Comparison of ENCODE assay signal across 7 mouse cellular contexts in the genomic region with DNA sequence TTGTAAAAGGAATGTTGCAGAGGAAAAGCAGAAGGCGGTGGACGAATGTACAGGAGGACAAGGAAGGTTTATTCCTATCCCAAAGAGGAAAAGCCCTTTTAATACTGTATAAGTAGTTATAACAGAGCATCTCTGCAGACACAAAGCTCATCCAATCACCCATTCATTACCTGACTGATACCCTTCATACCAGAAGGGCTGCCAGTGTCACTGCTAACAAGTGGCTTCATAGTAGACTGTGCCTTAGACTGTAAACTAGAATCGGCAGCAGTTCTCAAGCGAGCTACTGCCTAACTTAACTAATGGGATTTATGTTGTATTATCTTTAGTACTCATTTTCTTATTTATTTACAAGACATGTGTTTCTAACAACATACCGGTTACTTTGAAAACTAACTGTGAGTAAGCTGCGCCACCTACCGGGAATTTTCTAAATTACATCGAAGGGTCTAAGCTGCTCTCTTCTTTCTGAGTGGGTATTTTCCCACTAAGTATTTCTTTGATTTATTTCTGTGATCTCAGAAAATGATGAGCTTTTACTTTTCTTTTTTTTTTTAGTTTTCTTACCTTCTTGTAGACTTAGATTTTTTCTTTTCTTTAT.
DNase-seq lines count a peak whose midpoint lies in the region; ATAC-seq and TF ChIP-seq lines count a peak whose summit lies in the region.

No protein-coding gene starts in this region.

- no peak overlapping the region for H3K9ac ChIP-seq in liver, adult 2 months (ENCODE audit: low read depth, low read length)
- no peak overlapping the region for H3K9ac ChIP-seq in liver, embryonic 11.5 days (ENCODE audit: low read depth, low read length)
- H3K9ac ChIP-seq in hindbrain, embryonic 14.5 days, result no peak overlapping the region
- H3K9ac ChIP-seq in limb, embryonic 14.5 days (ENCODE audit: low read depth, low read length, severe bottlenecking), result no peak overlapping the region

- TF ChIP-seq POLR2A in liver, adult 2 months (IDR thresholded peaks at IDR 0.05; ENCODE audit: extremely low read depth, insufficient read depth, low read length), result no peak
- no peak for TF ChIP-seq POLR2A in limb, embryonic 14.5 days (IDR thresholded peaks at IDR 0.05; ENCODE audit: borderline replicate concordance, extremely low read depth, insufficient read depth, insufficient read length)

- no peak for ATAC-seq in liver, embryonic 11.5 days (replicated peaks; ENCODE audit: low FRiP score)
- peak; percentile 62; the same call in 1 of the 2 replicates for ATAC-seq in hindbrain, embryonic 14.5 days (ENCODE audit: low FRiP score)
- no peak for ATAC-seq in limb, embryonic 14.5 days (ENCODE audit: low FRiP score, low read depth)

- no peaks in the 10 kb centered on the region for H3K9me3 ChIP-seq in liver, embryonic 11.5 days (ENCODE audit: control insufficient read depth, low read length)
- no peaks in the 10 kb centered on the region for H3K9me3 ChIP-seq in hindbrain, embryonic 14.5 days (ENCODE audit: control insufficient read depth, low read length)
- H3K9me3 ChIP-seq in limb, embryonic 14.5 days (ENCODE audit: control insufficient read depth, low read length), result no peaks in the 10 kb centered on the region

- no peak overlapping the region for H3K27ac ChIP-seq in liver, adult 2 months (replicated peaks; ENCODE audit: insufficient read depth, low read depth, low read length)
- no peak overlapping the region for H3K27ac ChIP-seq in liver, embryonic 11.5 days (ENCODE audit: low read depth, low read length)
- H3K27ac ChIP-seq in hindbrain, embryonic 14.5 days, result no peak overlapping the region
- no peak overlapping the region for H3K27ac ChIP-seq in limb, embryonic 14.5 days (replicated peaks; ENCODE audit: low read depth, low read length)

- no peaks in the 10 kb centered on the region for H3K36me3 ChIP-seq in liver, adult 2 months (ENCODE audit: control insufficient read depth, insufficient read depth, low read length)
- no peaks in the 10 kb centered on the region for H3K36me3 ChIP-seq in liver, embryonic 11.5 days (ENCODE audit: control insufficient read depth, insufficient read depth, low read length)
- H3K36me3 ChIP-seq in hindbrain, embryonic 14.5 days (replicated peaks; ENCODE audit: control insufficient read depth, insufficient read depth), result no peaks in the 10 kb centered on the region
- no peaks in the 10 kb centered on the region for H3K36me3 ChIP-seq in limb, embryonic 14.5 days (ENCODE audit: control insufficient read depth, insufficient read depth, low read length)

- H3K4me2 ChIP-seq in liver, embryonic 11.5 days, result no peak overlapping the region
- no peak overlapping the region for H3K4me2 ChIP-seq in hindbrain, embryonic 14.5 days (replicated peaks)
- H3K4me2 ChIP-seq in limb, embryonic 14.5 days (replicated peaks; ENCODE audit: low read depth, low read length, severe bottlenecking), result no peak overlapping the region

- WGBS in liver, adult 2 months, result 33% methylated on average over 8 of the region's 8 CpGs
- 35% methylated on average over 8 of the region's 8 CpGs for WGBS in liver, embryonic 11.5 days
- WGBS in hindbrain, embryonic 14.5 days, result 37% methylated on average over 8 of the region's 8 CpGs
- 32% methylated on average over 8 of the region's 8 CpGs for WGBS in limb, embryonic 14.5 days

- no peaks in the 10 kb centered on the region for H3K79me2 ChIP-seq in liver, adult 2 months (ENCODE audit: control insufficient read depth, insufficient read depth, low read length)

- TF ChIP-seq CTCF in liver, adult 2 months (IDR thresholded peaks at IDR 0.05; ENCODE audit: low read depth, low read length), result 0 out of 2 replicates have a peak, but pooled peaks have one; percentile 7

- peak; percentile 49 for DNase-seq in liver, adult 2 months (ENCODE audit: extremely low read depth, low read depth, low spot score)
- no peak for DNase-seq in liver, embryonic 11.5 days (ENCODE audit: low spot score)
- peak; percentile 73 for DNase-seq in adipocyte (ENCODE audit: low spot score)
- DNase-seq in embryo, embryonic 11 days, result peak; percentile 74
- DNase-seq in hindbrain, embryonic 14.5 days (ENCODE audit: low spot score), result peak; percentile 95
- DNase-seq in limb, embryonic 14.5 days (ENCODE audit: low spot score), result peak; percentile 76
- DNase-seq in right cerebral cortex, postnatal 10 days (ENCODE audit: low spot score in 2 of 2), result peak; percentile 59 to 79

- no peaks in the 10 kb centered on the region for H3K4me1 ChIP-seq in liver, adult 2 months (ENCODE audit: control insufficient read depth, insufficient read depth, low read length)
- H3K4me1 ChIP-seq in liver, embryonic 11.5 days (replicated peaks; ENCODE audit: control insufficient read depth, insufficient read depth, low read length), result no peaks in the 10 kb centered on the region
- H3K4me1 ChIP-seq in hindbrain, embryonic 14.5 days (replicated peaks; ENCODE audit: control insufficient read depth, insufficient read depth, low read length), result no peaks in the 10 kb centered on the region
- no peaks in the 10 kb centered on the region for H3K4me1 ChIP-seq in limb, embryonic 14.5 days (ENCODE audit: control insufficient read depth, insufficient read depth, low read length)

- H3K4me3 ChIP-seq in liver, adult 2 months (ENCODE audit: insufficient read depth, low read depth, low read length), result no peak overlapping the region
- H3K4me3 ChIP-seq in liver, embryonic 11.5 days (ENCODE audit: low read depth, low read length), result no peak overlapping the region
- H3K4me3 ChIP-seq in hindbrain, embryonic 14.5 days (replicated peaks; ENCODE audit: low read length), result no peak overlapping the region
- H3K4me3 ChIP-seq in limb, embryonic 14.5 days (replicated peaks; ENCODE audit: low read length), result no peak overlapping the region

- H3K27me3 ChIP-seq in liver, adult 2 months (ENCODE audit: control insufficient read depth, insufficient read depth, low read length), result no peaks in the 10 kb centered on the region
- H3K27me3 ChIP-seq in liver, embryonic 11.5 days (replicated peaks; ENCODE audit: control insufficient read depth, insufficient read depth, low read length), result no peaks in the 10 kb centered on the region
- H3K27me3 ChIP-seq in hindbrain, embryonic 14.5 days (ENCODE audit: control insufficient read depth, insufficient read depth, low read length), result no peaks in the 10 kb centered on the region
- H3K27me3 ChIP-seq in limb, embryonic 14.5 days (ENCODE audit: control insufficient read depth, insufficient read depth, low read length), result no peaks in the 10 kb centered on the region
